Mouse (Mus musculus): ENCODE measurements around the gene Amotl2.

GRCm38 (mm10) chr9:102735996-102736395, 19.5 kb downstream of the Amotl2 start:
- TF ChIP-seq POLR2A (IDR thresholded peaks at IDR 0.05; ENCODE audit: borderline replicate concordance, control insufficient read depth, low read depth, low read length) (no peak), CTCF (IDR thresholded peaks at IDR 0.05; ENCODE audit: control insufficient read depth, insufficient read depth, low read length) (no peak)

All from bone marrow, adult 2 months (tissue).